Mouse (Mus musculus) telencephalon, adult 2 months (tissue): ENCODE results near the gene Gm11116.
"Not testable (repeated sequence)": the region's sequence is repeated elsewhere in the genome, so short reads cannot be mapped to it uniquely, and the experiment has no call there.

Experiments
- DNase-seq: peaks from one replicate; pipeline ENCODE4 v3.0.0-alpha.2; 2011; ENCODE audit warnings: low read depth, low spot score

Gene Gm11116

DNA sequence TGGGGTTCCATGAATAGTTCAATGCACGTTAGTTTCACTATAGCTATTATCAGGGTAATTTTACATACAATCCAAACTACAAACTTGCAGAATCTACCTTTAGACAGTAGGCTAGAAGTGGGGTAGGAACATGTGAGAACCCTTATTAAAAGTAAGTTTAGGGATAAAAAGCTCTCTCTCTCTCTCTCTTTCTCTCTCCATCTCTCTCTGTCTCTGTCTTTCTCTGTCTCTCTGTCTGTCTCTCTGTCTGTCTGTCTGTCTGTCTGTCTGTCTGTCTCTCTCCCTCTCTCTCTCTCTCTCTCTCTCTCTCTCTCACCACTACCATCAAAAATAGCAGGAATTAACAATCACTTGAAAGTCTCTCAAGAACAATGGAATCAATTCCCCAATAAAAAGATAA lies at the start of gene Gm11116:
Gene Gm11116 (minus strand): TSS at position 101 of the 400 bp plus-strand sequence.
- DNase-seq: no peak

DNA sequence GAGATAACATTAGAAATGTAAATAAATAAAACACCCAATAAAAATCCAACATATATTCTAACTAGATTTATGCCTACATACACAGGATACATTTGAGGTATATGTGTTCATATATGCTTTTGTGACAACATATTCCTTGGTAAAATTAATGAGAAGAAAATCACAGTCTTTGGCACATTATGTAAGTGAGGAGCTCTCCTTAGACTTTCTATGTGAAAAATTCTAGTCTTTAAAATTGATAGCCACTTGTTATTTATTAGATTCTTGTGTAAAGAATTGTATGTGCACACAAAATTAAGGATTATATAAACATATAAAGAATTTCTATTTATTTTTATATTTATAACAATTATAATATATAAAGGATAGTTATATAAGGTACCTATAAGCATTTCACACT lies 42.7 kb upstream of the Gm11116 start, which contains the start of gene Gm11115:
Gene Gm11115 (minus strand): TSS at position 101 of the 400 bp plus-strand sequence.
- no peak for DNase-seq

DNA sequence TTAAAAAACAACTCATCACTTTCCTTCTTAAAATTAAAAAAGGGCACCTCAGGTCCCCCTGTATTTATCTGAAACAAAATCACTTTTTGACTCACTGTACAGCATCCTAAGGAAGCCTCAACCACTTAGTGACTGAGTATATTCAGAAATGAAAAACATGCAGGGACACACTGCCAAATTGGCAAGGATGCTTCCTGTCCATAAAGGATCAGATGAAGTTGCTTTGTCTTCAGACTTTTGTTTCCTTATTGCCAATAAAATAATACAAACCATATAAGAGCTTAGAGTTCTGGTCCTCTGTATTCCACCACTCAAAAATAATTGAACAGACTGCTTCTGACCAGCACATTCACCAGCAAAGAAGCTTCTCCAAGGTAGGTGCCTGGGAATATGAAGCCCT lies 25.1 kb downstream of the Gm11116 start, which contains the start of gene Smr2:
Gene Smr2 (plus strand): TSS at position 301 of the 400 bp plus-strand sequence.
- not testable (repeated sequence) for DNase-seq
